Mouse (Mus musculus) CH12.LX (cell line): ENCODE data around the gene Cep63. TPM values are rescaled to one million over a fixed set of nuclear protein-coding genes. Genes with fewer than 3 reads are reported as not detected.

Experiments
- DNase-seq: peaks from one replicate; pipeline ENCODE4 v3.0.0-alpha.2; 2013; ENCODE audit errors: extremely low read depth
- H3K27ac ChIP-seq: 2 replicates; pipeline ENCODE4 v1.5.1; 2012; ENCODE audit warnings: low read depth, mild to moderate bottlenecking, control low read depth, moderate library complexity; ENCODE audit not compliant: insufficient read depth
- H3K27me3 ChIP-seq: replicated peaks from 2 replicates; pipeline ENCODE3; 2012; ENCODE audit warnings: inconsistent platforms
- H3K36me3 ChIP-seq, 2 experiments: replicated peaks in 1 of 2; 2 replicates each; pipeline versions ENCODE3 to v1.6.1; 2012; ENCODE audit warnings: inconsistent platforms in 1 of 2, low read length in 1 of 2, mild to moderate bottlenecking in 1 of 2, mixed read lengths in 1 of 2, moderate library complexity in 1 of 2; ENCODE audit not compliant: control insufficient read depth in 1 of 2, insufficient read depth in 1 of 2
- H3K4me1 ChIP-seq, 2 experiments: 2 replicates each; pipeline ENCODE4 v1.6.1; 2012; ENCODE audit warnings: inconsistent platforms in 1 of 2, moderate library complexity in 1 of 2; ENCODE audit not compliant: insufficient read depth in 2 of 2, control insufficient read depth in 1 of 2
- H3K4me2 ChIP-seq: 2 replicates; pipeline ENCODE4 v1.6.1; 2012; ENCODE audit warnings: low read depth, mild to moderate bottlenecking, control low read depth; ENCODE audit not compliant: poor library complexity, insufficient read depth, severe bottlenecking
- H3K4me3 ChIP-seq, 3 experiments: fragments of 150-350 bp in 1 of 3; sonication (generic) in 1 of 3; replicated peaks in 1 of 3; 2 replicates each; pipeline versions ENCODE3 to v1.5.1; 2011 to 2012; ENCODE audit warnings: low read depth in 2 of 3, low read length in 2 of 3, mild to moderate bottlenecking in 2 of 3, moderate library complexity in 2 of 3, control low read depth in 1 of 3, improper control_type of control experiment in 1 of 3, inconsistent platforms in 1 of 3, mixed read lengths in 1 of 3; ENCODE audit not compliant: poor library complexity in 1 of 3
- H3K79me2 ChIP-seq: replicated peaks from 2 replicates; pipeline ENCODE4 v1.6.1; 2012; ENCODE audit warnings: mild to moderate bottlenecking, moderate library complexity; ENCODE audit not compliant: control insufficient read depth, poor library complexity, insufficient read depth, severe bottlenecking; ENCODE audit errors: extremely low read depth
- H3K9ac ChIP-seq: 2 replicates; pipeline ENCODE4 v1.6.1; 2012; ENCODE audit warnings: low read depth, mild to moderate bottlenecking, control low read depth, moderate library complexity; ENCODE audit not compliant: insufficient read depth
- H3K9me3 ChIP-seq: replicated peaks from 2 replicates; pipeline ENCODE3; 2012; ENCODE audit warnings: low read length, inconsistent platforms, mixed read lengths
- BHLHE40 ChIP-seq: IDR thresholded peaks from 2 replicates; pipeline ENCODE4 v1.6.1; 2011; ENCODE audit warnings: mild to moderate bottlenecking, low read depth, low read length, improper control_type of control experiment
- CHD1 ChIP-seq: IDR thresholded peaks from 2 replicates; pipeline ENCODE4 v1.6.1; 2012; ENCODE audit warnings: low read depth, low read length, improper control_type of control experiment, inconsistent platforms
- CTCF ChIP-seq, 2 experiments: IDR thresholded peaks in 1 of 2; conservative IDR thresholded peaks in 1 of 2; 2 replicates each; pipeline ENCODE4 v1.5.1; 2011 to 2012; ENCODE audit warnings: low read depth in 2 of 2, low read length in 2 of 2, improper control_type of control experiment in 1 of 2, inconsistent platforms in 1 of 2, mild to moderate bottlenecking in 1 of 2, moderate library complexity in 1 of 2
- E2F4 ChIP-seq: IDR thresholded peaks from 2 replicates; pipeline ENCODE4 v1.6.1; 2011; ENCODE audit warnings: low read depth, low read length, improper control_type of control experiment; ENCODE audit not compliant: insufficient replicate concordance
- ELF1 ChIP-seq: IDR thresholded peaks from 2 replicates; pipeline ENCODE4 v1.6.1; 2014; ENCODE audit warnings: low read depth, mild to moderate bottlenecking, inconsistent platforms, low read length, improper control_type of control experiment
- GABPA ChIP-seq: IDR thresholded peaks from 2 replicates; pipeline ENCODE4 v1.6.1; 2012; ENCODE audit warnings: low read depth, low read length, improper control_type of control experiment, inconsistent platforms; ENCODE audit not compliant: insufficient replicate concordance
- HCFC1 ChIP-seq: IDR thresholded peaks from 2 replicates; pipeline ENCODE4 v1.6.1; 2012; ENCODE audit warnings: low read depth, mild to moderate bottlenecking, inconsistent platforms, low read length, improper control_type of control experiment
- KAT2A ChIP-seq: IDR thresholded peaks from 2 replicates; pipeline ENCODE4 v1.6.1; 2012; ENCODE audit warnings: low read length, improper control_type of control experiment, inconsistent platforms; ENCODE audit not compliant: insufficient replicate concordance
- MAFK ChIP-seq: IDR thresholded peaks from 2 replicates; pipeline ENCODE4 v1.6.1; 2011; ENCODE audit warnings: low read length, improper control_type of control experiment; ENCODE audit not compliant: insufficient replicate concordance
- MAX ChIP-seq: IDR thresholded peaks from 2 replicates; pipeline ENCODE4 v1.6.1; 2011; ENCODE audit warnings: low read length, improper control_type of control experiment
- MXI1 ChIP-seq: IDR thresholded peaks from 2 replicates; pipeline ENCODE4 v1.6.1; 2011; ENCODE audit warnings: mild to moderate bottlenecking, low read depth, low read length, improper control_type of control experiment
- MYC ChIP-seq: IDR thresholded peaks from 2 replicates; pipeline ENCODE4 v1.6.1; 2011; ENCODE audit warnings: low read depth, mild to moderate bottlenecking, improper control_type of control experiment, low read length
- NELFE ChIP-seq: IDR thresholded peaks from 2 replicates; pipeline ENCODE4 v1.6.1; 2011; ENCODE audit warnings: low read depth, low read length, improper control_type of control experiment
- NRF1 ChIP-seq: IDR thresholded peaks from 2 replicates; pipeline ENCODE4 v1.6.1; 2014; ENCODE audit warnings: low read depth, mild to moderate bottlenecking, inconsistent platforms, low read length, improper control_type of control experiment, moderate library complexity
- POLR2AphosphoS2 ChIP-seq: IDR thresholded peaks from 2 replicates; pipeline ENCODE4 v1.6.1; 2011; ENCODE audit warnings: low read depth, low read length, improper control_type of control experiment
- SIN3A ChIP-seq: IDR thresholded peaks from 2 replicates; pipeline ENCODE4 v1.6.1; 2012; ENCODE audit warnings: low read length, improper control_type of control experiment, inconsistent platforms
- SMC3 ChIP-seq: IDR thresholded peaks from 2 replicates; pipeline ENCODE4 v1.6.1; 2011; ENCODE audit warnings: low read depth, low read length, improper control_type of control experiment
- TBP ChIP-seq: conservative IDR thresholded peaks from 2 replicates; pipeline ENCODE4 v1.6.1; 2011; ENCODE audit warnings: low read depth, low read length, improper control_type of control experiment
- USF1 ChIP-seq: IDR thresholded peaks from 2 replicates; pipeline ENCODE4 v1.6.1; 2014; ENCODE audit warnings: low read depth, mild to moderate bottlenecking, inconsistent platforms, low read length, improper control_type of control experiment
- ZKSCAN1 ChIP-seq: IDR thresholded peaks from 2 replicates; pipeline ENCODE4 v1.6.1; 2012; ENCODE audit warnings: low read depth, inconsistent platforms, low read length, improper control_type of control experiment, borderline replicate concordance
- ZMIZ1 ChIP-seq: IDR thresholded peaks from 2 replicates; pipeline ENCODE4 v1.6.1; 2012; ENCODE audit warnings: low read depth, mild to moderate bottlenecking, inconsistent platforms, low read length, improper control_type of control experiment
- ZNF384 ChIP-seq: IDR thresholded peaks from 2 replicates; pipeline ENCODE4 v1.6.1; 2012; ENCODE audit warnings: low read depth, low read length, improper control_type of control experiment, inconsistent platforms
- dilution Hi-C: fragments of 300-500 bp; cut with MboI; formaldehyde crosslinking; loops from 2 replicates; pipeline ENCODE4 v1.14.3; 2020; ENCODE audit warnings: low sequenced_read_pairs; ENCODE audit not compliant: extremely low pct_unique_long_range_greater_than_20kb, extremely low pct_ligation_motif_present
- in situ Hi-C: fragments of 300-500 bp; cut with MboI; formaldehyde crosslinking; loops from 3 replicates; pipeline ENCODE4 v1.14.3; 2019; ENCODE audit warnings: low sequenced_read_pairs, low pct_ligation_motif_present, low pct_unique_long_range_greater_than_20kb, mixed read lengths
- polyA plus RNA-seq: library from polyadenylated mRNA; unstranded; fragments of >175 nt; gene quantifications from 2 replicates; pipeline ENCODE4 v1.2.1, GENCODE M21; 2012; ENCODE audit warnings: low read depth; ENCODE audit not compliant: insufficient read length
- total RNA-seq, 2 experiments: library from RNA; depleted of rRNA; stranded (reverse); fragments of 300-350 nt in 1 of 2; fragments of >200 nt in 1 of 2; gene quantifications; 2 replicates each; pipeline ENCODE4 v1.2.3; 2012 to 2014

Gene Cep63
- total and polyA plus RNA-seq, 3 experiments, result 18.7 to 45.6 (median 27.3) TPM

GRCm38 (mm10) chr9:102544116-102544772 is 82.1 kb downstream of the Cep63 start:
- Histone ChIP-seq H3K4me3 (no peak overlapping the region), H3K79me2 (no peaks in the 10 kb centered on the region), H3K27ac (no peak overlapping the region), H3K9ac (no peak overlapping the region), H3K4me2 (no peak overlapping the region), H3K27me3 (peaks cover 47% of the 10 kb centered on the region), H3K9me3 (peaks cover 6% of the 10 kb centered on the region), H3K36me3 (no peaks in the 10 kb centered on the region), H3K4me1 (peaks cover 2 to 27% of the 10 kb centered on the region in 2 experiments; a peak in 3 of 4 replicates)
- dilution Hi-C loops (no loop called here), in situ Hi-C loops (loop anchor here (25.0 kb wide), 1 partner anchor 1232 kb away; no protein-coding TSS in a partner anchor)
- no peak for TF ChIP-seq HCFC1
- no peak for TF ChIP-seq NELFE
- no peak for TF ChIP-seq POLR2AphosphoS2
- no peak for TF ChIP-seq SIN3A
- TF ChIP-seq ELF1, result no peak
- TF ChIP-seq ZMIZ1, result no peak
- TF ChIP-seq ZNF384, result no peak
- no peak for TF ChIP-seq TBP
- TF ChIP-seq GABPA, result no peak
- DNase-seq, result no peak

GRCm38 (mm10) chr9:102543761-102544115 is 82.6 kb downstream of the Cep63 start:
- Histone ChIP-seq H3K36me3 (no peaks in the 10 kb centered on the region), H3K27ac (no peak overlapping the region), H3K4me3 (no peak overlapping the region), H3K9me3 (peaks cover 11% of the 10 kb centered on the region), H3K27me3 (peaks cover 44% of the 10 kb centered on the region)
- no peak for DNase-seq
- TF ChIP-seq NRF1, result no peak
- no peak for TF ChIP-seq E2F4
- TF ChIP-seq MYC, result no peak
- TF ChIP-seq KAT2A, result no peak
- no peak for TF ChIP-seq SMC3
- TF ChIP-seq USF1, result no peak
- no peak for TF ChIP-seq SIN3A
- no peak for TF ChIP-seq BHLHE40
- no peak for TF ChIP-seq MXI1
- TF ChIP-seq CHD1, result no peak
- TF ChIP-seq GABPA, result no peak
- no peak for TF ChIP-seq ZNF384
- no peak for TF ChIP-seq MAX
- TF ChIP-seq MAFK, result no peak
- no peak for TF ChIP-seq ZKSCAN1
- TF ChIP-seq CTCF (conservative IDR thresholded peaks at IDR 0.05 in 1 of 2, IDR thresholded peaks at IDR 0.05 in 1 of 2; ENCODE audit: low read depth in 2 of 2, low read length in 2 of 2), result no peak
- TF ChIP-seq, all 38 proteins: peak for 0
- no peaks in the 10 kb centered on the region for H3K79me2 ChIP-seq
- in situ Hi-C loops, result loop anchor here (25.0 kb wide), 1 partner anchor 1231 kb away; no protein-coding TSS in a partner anchor
- dilution Hi-C loops, result no loop called here
- no peak overlapping the region for H3K4me2 ChIP-seq
- no peak overlapping the region for H3K9ac ChIP-seq
- peaks cover 2 to 27% of the 10 kb centered on the region in 2 experiments; a peak in 3 of 4 replicates for H3K4me1 ChIP-seq
